Mouse (Mus musculus): ENCODE data around the gene Zyx.

DNA sequence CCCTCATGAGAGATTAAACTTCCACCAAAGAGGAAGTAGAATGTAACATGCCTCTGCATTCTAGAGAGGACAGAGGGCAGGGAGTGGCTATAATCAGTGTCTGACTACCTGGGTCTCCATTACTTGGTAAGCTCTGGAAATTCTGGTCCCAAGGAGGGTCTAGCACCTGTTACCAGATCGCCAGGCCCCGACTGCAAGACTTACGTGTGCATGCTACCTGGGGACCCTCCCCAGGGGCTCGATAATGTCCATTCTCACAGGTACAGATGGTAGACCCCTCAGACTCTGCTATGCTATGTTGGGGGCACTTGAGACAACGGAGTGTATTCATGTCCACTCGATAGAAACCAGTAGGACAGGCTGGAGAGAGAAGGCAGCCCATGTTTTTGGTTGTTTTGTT, 15.8 kb downstream of the Zyx start:
- TF ChIP-seq CTCF (IDR thresholded peaks at IDR 0.05; ENCODE audit: extremely low read depth, insufficient read length, insufficient replicate concordance, low read depth, low read length) (no peak), POLR2A (IDR thresholded peaks at IDR 0.05; ENCODE audit: low read depth, low read length) (no peak)
